Mouse (Mus musculus): ENCODE results near the gene Trmt112.
A peak's percentile ranks its signal among the peaks of the same experiment; 100 is the strongest.

The Trmt112 gene

GRCm38 (mm10) chr19:6947742-6948141 lies 38.2 kb downstream of the Trmt112 start:
- DNase-seq (ENCODE audit: low spot score in 2 of 2) = no peak

GRCm38 (mm10) chr19:6948186-6948585 lies 38.7 kb downstream of the Trmt112 start:
- DNase-seq (ENCODE audit: low spot score in 2 of 2) = no peak

- no peak for DNase-seq (ENCODE audit: low spot score in 2 of 2)
These were observed 40.0 kb downstream of the Trmt112 start for GRCm38 (mm10) chr19:6949532-6949931.

- no peak for DNase-seq (ENCODE audit: low spot score in 2 of 2)
These were observed 40.5 kb downstream of the Trmt112 start for GRCm38 (mm10) chr19:6949951-6950350.

GRCm38 (mm10) chr19:6950613-6951153 lies 41.2 kb downstream of the Trmt112 start:
- peak; percentile 66 to 68 for DNase-seq (ENCODE audit: low spot score in 2 of 2)

- peak; percentile 96 to 97 for DNase-seq (ENCODE audit: low spot score in 2 of 2)
These were observed 42.0 kb downstream of the Trmt112 start for GRCm38 (mm10) chr19:6951381-6951968.

GRCm38 (mm10) chr19:6951994-6952711 lies 42.7 kb downstream of the Trmt112 start:
- DNase-seq (ENCODE audit: low spot score in 2 of 2) = peak; percentile 85 to 89

- DNase-seq (ENCODE audit: low spot score in 2 of 2) = no peak
These were observed 43.2 kb downstream of the Trmt112 start for GRCm38 (mm10) chr19:6952712-6953037.

- DNase-seq (ENCODE audit: low spot score in 2 of 2) = peak in 1 of 2 experiments; percentile 51
These were observed 44.5 kb downstream of the Trmt112 start for GRCm38 (mm10) chr19:6954046-6954445.

- DNase-seq (ENCODE audit: low spot score in 2 of 2) = no peak
These were observed 45.9 kb downstream of the Trmt112 start for GRCm38 (mm10) chr19:6955424-6955823.

GRCm38 (mm10) chr19:6956461-6956860 lies 47.0 kb downstream of the Trmt112 start:
- no peak for DNase-seq (ENCODE audit: low spot score in 2 of 2)
